Mouse (Mus musculus) liver, embryonic 14.5 days (tissue): Measurements from ENCODE around the gene Il20rb.

Source experiments
- CTCF ChIP-seq: IDR thresholded peaks from 2 replicates; pipeline ENCODE4 v1.5.1; 2016; ENCODE audit warnings: antibody characterized with exemption, low read depth, control low read depth
- EP300 ChIP-seq: IDR thresholded peaks from 2 replicates; pipeline ENCODE4 v1.6.1; 2016; ENCODE audit warnings: antibody characterized with exemption, low read depth

DNA sequence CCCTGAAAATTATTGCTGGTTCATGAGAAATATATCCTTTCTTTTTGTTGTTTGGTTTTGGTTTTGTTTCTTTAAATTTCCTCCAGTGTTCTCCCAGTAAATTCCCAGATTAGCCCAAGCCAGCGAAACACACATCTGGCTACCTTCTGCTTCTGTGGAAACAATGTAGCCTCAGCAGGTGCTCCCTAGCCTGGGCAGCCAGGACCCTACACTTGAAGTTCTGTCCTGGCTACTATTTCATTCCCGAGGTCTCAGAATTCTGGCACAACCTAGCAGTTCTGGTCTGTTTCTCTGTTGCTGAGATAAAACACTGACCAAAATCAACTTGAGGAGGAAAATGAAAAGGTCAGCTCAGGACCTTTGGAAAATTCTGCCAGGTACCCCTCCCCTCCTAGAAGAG, 55.2 kb downstream of the Il20rb start:
- no peak for TF ChIP-seq CTCF
- TF ChIP-seq EP300 = no peak
